Mouse (Mus musculus) heart, embryonic 12.5 days (tissue): ENCODE results near the gene Ccdc110. TPM values are rescaled to one million over a fixed set of nuclear protein-coding genes. Genes with fewer than 3 reads are reported as not detected.
A peak's percentile ranks its signal among the peaks of the same experiment; 100 is the strongest.

Experiments used
- ATAC-seq: fragments of 200-750 bp; cut with Nextera tagmentation; 2 replicates; pipeline ENCODE4 v1.8.0; 2017; ENCODE audit warnings: moderate TSS enrichment, moderate library complexity; ENCODE audit not compliant: insufficient number of reproducible peaks, low FRiP score
- H3K27ac ChIP-seq: fragments of 300-500 bp; sonication (generic); 2 replicates; pipeline ENCODE4 v1.5.1; 2016; ENCODE audit warnings: mild to moderate bottlenecking, moderate library complexity; ENCODE audit not compliant: poor library complexity, severe bottlenecking
- H3K27me3 ChIP-seq: fragments of 300-500 bp; sonication (generic); replicated peaks from 2 replicates; pipeline ENCODE4 v1.6.1; 2016; ENCODE audit warnings: mild to moderate bottlenecking, moderate library complexity
- H3K36me3 ChIP-seq: fragments of 300-500 bp; sonication (generic); 2 replicates; pipeline ENCODE4 v1.6.1; 2016; ENCODE audit warnings: mild to moderate bottlenecking, moderate library complexity
- H3K4me1 ChIP-seq: fragments of 300-500 bp; sonication (generic); replicated peaks from 2 replicates; pipeline ENCODE4 v1.6.1; 2016; ENCODE audit warnings: mild to moderate bottlenecking
- H3K4me2 ChIP-seq: fragments of 300-500 bp; sonication (generic); 2 replicates; pipeline ENCODE4 v1.6.1; 2016; ENCODE audit warnings: mild to moderate bottlenecking, moderate library complexity
- H3K4me3 ChIP-seq: fragments of 300-500 bp; sonication (generic); 2 replicates; pipeline ENCODE4 v1.5.1; 2016; ENCODE audit warnings: mild to moderate bottlenecking
- H3K9ac ChIP-seq: fragments of 300-500 bp; sonication (generic); 2 replicates; pipeline ENCODE4 v1.6.1; 2016; ENCODE audit warnings: mild to moderate bottlenecking, moderate library complexity
- H3K9me3 ChIP-seq: fragments of 300-500 bp; sonication (generic); replicated peaks from 2 replicates; pipeline ENCODE4 v1.6.1; 2016; ENCODE audit warnings: mild to moderate bottlenecking, moderate library complexity
- WGBS: fragments of 180-500 bp; shearing (Covaris S2); methylation state at CpG from one replicate; pipeline ENCODE4 v1.1.7; 2016; 5-methylcytosine and 5-hydroxymethylcytosine counted together
- polyA plus RNA-seq: library from polyadenylated mRNA; unstranded; fragments of >200 nt; fragmentation: Nextera tagmentation; extraction: Ambion mirVana; gene quantifications from 2 replicates; pipeline ENCODE4 v1.2.1, GENCODE M21; 2016

The Ccdc110 gene
- polyA plus RNA-seq, 1 experiment from 2014 or later: 0.20 TPM

- Histone ChIP-seq H3K9ac (peak overlapping the region; percentile 70), H3K27me3 (no peaks in the 10 kb centered on the region), H3K4me3 (peak overlapping the region; percentile 74), H3K9me3 (peaks cover 9% of the 10 kb centered on the region; the same call in 1 of the 2 replicates), H3K27ac (no peak overlapping the region), H3K4me1 (peaks cover 12% of the 10 kb centered on the region), H3K36me3 (peaks cover 25% of the 10 kb centered on the region), H3K4me2 (peak overlapping the region; percentile 80)
- ATAC-seq: no peak
- WGBS: 66% methylated on average over 11 of the region's 11 CpGs
These were observed 41.5 kb downstream of the Ccdc110 start for GRCm38 (mm10) chr8:45975837-45976468.

- Histone ChIP-seq H3K27me3 (no peaks in the 10 kb centered on the region), H3K4me1 (no peaks in the 10 kb centered on the region), H3K36me3 (peaks cover 55% of the 10 kb centered on the region), H3K9me3 (no peaks in the 10 kb centered on the region), H3K9ac (no peak overlapping the region), H3K4me2 (no peak overlapping the region), H3K4me3 (no peak overlapping the region), H3K27ac (no peak overlapping the region)
- WGBS: 74% methylated on average over 3 of the region's 3 CpGs
- no peak for ATAC-seq
These were observed 52.2 kb downstream of the Ccdc110 start for GRCm38 (mm10) chr8:45986665-45987064.

- no peak for ATAC-seq
- H3K4me1 ChIP-seq: no peaks in the 10 kb centered on the region
- no peak overlapping the region for H3K27ac ChIP-seq
- no peaks in the 10 kb centered on the region for H3K9me3 ChIP-seq
- peaks cover 45% of the 10 kb centered on the region for H3K36me3 ChIP-seq
- no peak overlapping the region for H3K4me2 ChIP-seq
- no peak overlapping the region for H3K4me3 ChIP-seq
- WGBS: 53% methylated on average over 2 of the region's 2 CpGs
- no peak overlapping the region for H3K9ac ChIP-seq
- H3K27me3 ChIP-seq: no peaks in the 10 kb centered on the region
These were observed 53.8 kb downstream of the Ccdc110 start for GRCm38 (mm10) chr8:45988189-45988588.

GRCm38 (mm10) chr8:45990631-45991310, 56.4 kb downstream of the Ccdc110 start:
- Histone ChIP-seq H3K4me1 (no peaks in the 10 kb centered on the region), H3K9me3 (no peaks in the 10 kb centered on the region), H3K27ac (no peak overlapping the region), H3K27me3 (no peaks in the 10 kb centered on the region), H3K9ac (no peak overlapping the region), H3K4me3 (no peak overlapping the region), H3K36me3 (peaks cover 39% of the 10 kb centered on the region), H3K4me2 (no peak overlapping the region)
- WGBS: 90% methylated on average over 4 of the region's 4 CpGs
- no peak for ATAC-seq

Other genes starting within 250 kb of the Ccdc110 start
- 336 and 344 TPM in 2 replicates for gene Pdlim3, start 49.2 kb upstream of the Ccdc110 start, polyA plus RNA-seq
- 2.5 and 3.2 TPM in 2 replicates for gene 1700029J07Rik, start 40.6 kb downstream of the Ccdc110 start, polyA plus RNA-seq
- gene Ufsp2, start 40.9 kb downstream of the Ccdc110 start, polyA plus RNA-seq: 52.4 and 63.7 TPM in 2 replicates
- gene Lrp2bp, start 64.7 kb downstream of the Ccdc110 start, polyA plus RNA-seq: 0.85 and 1.0 TPM in 2 replicates
- 13.4 and 15.9 TPM in 2 replicates for gene Ankrd37, start 71.1 kb downstream of the Ccdc110 start, polyA plus RNA-seq
- 21.4 and 22.6 TPM in 2 replicates for gene Cfap97, start 217.2 kb downstream of the Ccdc110 start, polyA plus RNA-seq
- 5.8 and 6.3 TPM in 2 replicates for gene Snx25, start 217.5 kb downstream of the Ccdc110 start, polyA plus RNA-seq